Mouse (Mus musculus) hindbrain, embryonic 15.5 days (tissue): ENCODE results near the gene Nt5c3. TPM values are rescaled to one million over a fixed set of nuclear protein-coding genes. Genes with fewer than 3 reads are reported as not detected.

Experiments
- ATAC-seq: fragments of 200-750 bp; cut with Nextera tagmentation; 2 replicates; pipeline ENCODE4 v1.8.0; 2017; ENCODE audit warnings: low read depth, moderate number of reproducible peaks, moderate TSS enrichment; ENCODE audit not compliant: low FRiP score
- H3K27ac ChIP-seq: fragments of 300-500 bp; sonication (generic); replicated peaks from 2 replicates; pipeline ENCODE4 v1.5.1; 2015; ENCODE audit warnings: mild to moderate bottlenecking, inconsistent platforms
- H3K27me3 ChIP-seq: fragments of 300-500 bp; sonication (generic); 2 replicates; pipeline ENCODE4 v1.6.1; 2015; ENCODE audit warnings: control low read depth, inconsistent platforms
- H3K36me3 ChIP-seq: fragments of 300-500 bp; sonication (generic); 2 replicates; pipeline ENCODE4 v1.6.1; 2015; ENCODE audit warnings: control low read depth, inconsistent platforms
- H3K4me1 ChIP-seq: fragments of 300-500 bp; sonication (generic); replicated peaks from 2 replicates; pipeline ENCODE4 v1.6.1; 2015; ENCODE audit warnings: control low read depth, inconsistent platforms
- H3K4me2 ChIP-seq: fragments of 300-500 bp; sonication (generic); 2 replicates; pipeline ENCODE4 v1.6.1; 2015; ENCODE audit warnings: moderate library complexity, mild to moderate bottlenecking, inconsistent platforms
- H3K4me3 ChIP-seq: fragments of 300-500 bp; sonication (generic); 2 replicates; pipeline ENCODE4 v1.5.1; 2015; ENCODE audit warnings: mild to moderate bottlenecking, inconsistent platforms
- H3K9ac ChIP-seq: fragments of 300-500 bp; sonication (generic); 2 replicates; pipeline ENCODE4 v1.6.1; 2015; ENCODE audit warnings: inconsistent platforms
- H3K9me3 ChIP-seq: fragments of 300-500 bp; sonication (generic); 2 replicates; pipeline ENCODE4 v1.6.1; 2016; ENCODE audit warnings: control low read depth, inconsistent platforms
- WGBS: fragments of 180-500 bp; shearing (Covaris S2); methylation state at CpG from one replicate; pipeline ENCODE4 v1.1.7; 2015; 5-methylcytosine and 5-hydroxymethylcytosine counted together
- polyA plus RNA-seq: library from polyadenylated mRNA; unstranded; fragments of >200 nt; fragmentation: Nextera tagmentation; extraction: Ambion mirVana; gene quantifications from 2 replicates; pipeline ENCODE4 v1.2.1, GENCODE M21; 2015

Gene Nt5c3
- polyA plus RNA-seq, 1 experiment from 2014 or later = 153 TPM

DNA sequence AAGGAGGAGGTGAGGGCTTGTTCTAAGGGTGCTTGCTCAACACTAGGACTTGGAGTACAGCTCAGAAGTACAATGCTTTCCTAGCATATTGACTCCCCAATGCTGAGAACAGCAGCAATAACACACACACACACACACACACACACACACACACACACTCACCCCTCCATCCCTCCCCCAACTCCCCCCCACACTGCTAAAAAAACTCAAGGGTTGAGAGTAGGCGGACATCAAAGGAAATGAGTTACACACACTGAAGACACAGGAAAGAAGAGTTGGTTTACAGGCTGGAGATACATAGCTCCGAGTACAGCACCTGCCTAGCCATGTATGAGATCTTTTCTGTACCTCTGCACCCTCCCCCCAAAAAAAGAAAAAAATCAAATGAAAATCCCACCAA, 7.5 kb downstream of the Nt5c3 start:
- no peak overlapping the region for H3K4me3 ChIP-seq
- 95% methylated on average over 2 of the region's 2 CpGs for WGBS
- H3K9ac ChIP-seq = no peak overlapping the region
- no peaks in the 10 kb centered on the region; the same call in 1 of the 2 replicates for H3K4me1 ChIP-seq
- no peak overlapping the region for H3K27ac ChIP-seq
- no peak overlapping the region for H3K4me2 ChIP-seq
- no peak for ATAC-seq
- H3K9me3 ChIP-seq = no peaks in the 10 kb centered on the region
- no peaks in the 10 kb centered on the region for H3K27me3 ChIP-seq
- no peaks in the 10 kb centered on the region for H3K36me3 ChIP-seq

DNA sequence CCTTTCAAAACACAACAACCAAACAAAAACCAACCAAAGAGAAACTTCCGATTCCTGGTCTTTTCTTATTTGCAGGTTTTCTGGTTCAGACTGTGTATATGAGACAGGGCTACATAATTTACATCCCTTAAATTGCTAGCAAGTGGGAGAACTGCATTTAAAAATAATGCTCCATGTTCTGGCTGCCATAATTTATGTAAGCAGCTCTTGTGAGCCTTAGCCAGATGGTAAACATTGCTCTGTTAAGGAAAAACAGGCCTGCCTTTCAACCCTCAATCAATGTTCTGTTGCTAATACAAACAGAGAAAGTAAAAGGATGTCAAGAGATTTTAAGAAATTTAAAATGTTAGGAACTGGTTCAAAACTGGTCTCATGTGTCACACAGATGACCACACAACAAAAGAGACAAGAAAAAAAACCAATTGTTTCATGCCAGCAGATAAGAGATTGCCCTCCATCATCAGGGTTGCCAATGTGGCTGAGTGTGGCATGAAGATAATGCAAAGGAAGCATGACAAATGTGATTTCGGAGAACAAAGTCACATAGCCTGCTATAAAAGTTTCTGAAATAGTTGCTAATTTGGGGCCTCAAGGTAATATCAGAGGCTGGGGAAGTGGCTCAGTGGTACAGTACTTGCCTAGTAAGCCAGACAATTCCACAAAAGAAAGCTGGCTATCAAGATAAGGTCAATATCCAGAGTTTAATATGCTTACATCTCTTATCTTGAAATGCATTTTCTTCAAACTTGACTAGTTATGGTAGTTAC, 10.5 kb downstream of the Nt5c3 start:
- Histone ChIP-seq H3K9ac (no peak overlapping the region), H3K4me1 (no peaks in the 10 kb centered on the region), H3K4me2 (no peak overlapping the region), H3K4me3 (no peak overlapping the region), H3K27ac (no peak overlapping the region), H3K27me3 (no peaks in the 10 kb centered on the region), H3K36me3 (no peaks in the 10 kb centered on the region), H3K9me3 (no peaks in the 10 kb centered on the region)
- 88% methylated on average over 2 of the region's 2 CpGs for WGBS
- no peak for ATAC-seq

DNA sequence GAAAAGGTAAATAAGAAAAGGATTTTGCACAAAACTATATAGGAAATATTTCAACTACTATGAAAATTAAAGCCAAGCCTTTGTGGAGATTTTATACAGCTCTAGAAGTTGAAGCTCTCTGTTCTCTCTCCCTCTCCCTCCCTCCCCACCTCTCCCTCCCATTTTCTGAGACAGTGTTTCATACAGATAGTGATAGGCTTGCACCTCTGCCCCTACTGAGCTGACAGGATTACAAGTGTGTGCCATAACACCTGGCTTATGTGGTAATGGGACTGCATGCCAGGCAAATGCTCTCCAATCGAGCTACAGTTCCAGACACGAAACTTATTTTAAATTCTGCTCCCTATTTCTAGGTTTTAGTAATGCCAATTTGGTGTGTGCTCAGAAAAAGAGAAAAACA, 12.8 kb downstream of the Nt5c3 start:
- H3K4me2 ChIP-seq = no peak overlapping the region
- H3K27me3 ChIP-seq = no peaks in the 10 kb centered on the region
- H3K9ac ChIP-seq = no peak overlapping the region
- no peaks in the 10 kb centered on the region for H3K4me1 ChIP-seq
- WGBS = 88% methylated on average over 2 of the region's 2 CpGs
- H3K36me3 ChIP-seq = no peaks in the 10 kb centered on the region
- no peak for ATAC-seq
- H3K9me3 ChIP-seq = no peaks in the 10 kb centered on the region
- H3K27ac ChIP-seq = no peak overlapping the region
- no peak overlapping the region for H3K4me3 ChIP-seq

- H3K9me3 ChIP-seq = no peaks in the 10 kb centered on the region
- no peaks in the 10 kb centered on the region for H3K27me3 ChIP-seq
- peaks cover 14% of the 10 kb centered on the region for H3K4me1 ChIP-seq
- no peak for ATAC-seq
- WGBS = 15% methylated on average over 4 of the region's 4 CpGs
- H3K4me2 ChIP-seq = no peak overlapping the region
- H3K4me3 ChIP-seq = no peak overlapping the region
- H3K27ac ChIP-seq = no peak overlapping the region
- no peak overlapping the region for H3K9ac ChIP-seq
- no peaks in the 10 kb centered on the region for H3K36me3 ChIP-seq
Measured at GRCm38 (mm10) chr6:56908912-56909311, 14.8 kb downstream of the Nt5c3 start.

DNA sequence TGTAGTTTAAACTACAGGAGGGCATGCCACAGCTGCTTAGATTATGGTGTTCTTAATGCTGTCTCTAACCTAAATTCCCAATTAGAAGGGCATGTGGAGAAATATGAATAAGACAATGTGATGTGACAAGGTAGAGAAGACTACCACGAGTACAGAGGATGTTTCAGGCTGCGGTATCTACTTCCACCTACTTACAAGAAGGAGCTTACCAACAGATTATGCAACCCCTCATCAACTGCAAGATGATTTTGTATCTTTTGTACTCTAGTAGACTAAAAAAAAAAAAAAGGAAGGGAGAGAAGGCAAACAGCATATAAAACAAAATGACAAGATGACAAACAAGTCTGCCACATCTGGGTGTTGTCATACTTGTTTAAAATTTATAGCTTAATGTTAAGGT, 15.3 kb downstream of the Nt5c3 start:
- ATAC-seq = no peak
- no peaks in the 10 kb centered on the region for H3K27me3 ChIP-seq
- H3K4me2 ChIP-seq = no peak overlapping the region
- H3K36me3 ChIP-seq = no peaks in the 10 kb centered on the region
- H3K4me3 ChIP-seq = no peak overlapping the region
- peaks cover 18% of the 10 kb centered on the region for H3K4me1 ChIP-seq
- WGBS = 91% methylated on average over 2 of the region's 2 CpGs
- H3K9me3 ChIP-seq = no peaks in the 10 kb centered on the region
- H3K27ac ChIP-seq = no peak overlapping the region
- no peak overlapping the region for H3K9ac ChIP-seq

- H3K27ac ChIP-seq = no peak overlapping the region
- WGBS = 99% methylated on average over 3 of the region's 3 CpGs
- H3K9me3 ChIP-seq = no peaks in the 10 kb centered on the region
- H3K4me2 ChIP-seq = no peak overlapping the region
- no peak for ATAC-seq
- H3K36me3 ChIP-seq = no peaks in the 10 kb centered on the region
- no peaks in the 10 kb centered on the region for H3K27me3 ChIP-seq
- no peak overlapping the region for H3K9ac ChIP-seq
- peaks cover 21% of the 10 kb centered on the region for H3K4me1 ChIP-seq
- no peak overlapping the region for H3K4me3 ChIP-seq
Measured at GRCm38 (mm10) chr6:56907973-56908372, 15.8 kb downstream of the Nt5c3 start.

DNA sequence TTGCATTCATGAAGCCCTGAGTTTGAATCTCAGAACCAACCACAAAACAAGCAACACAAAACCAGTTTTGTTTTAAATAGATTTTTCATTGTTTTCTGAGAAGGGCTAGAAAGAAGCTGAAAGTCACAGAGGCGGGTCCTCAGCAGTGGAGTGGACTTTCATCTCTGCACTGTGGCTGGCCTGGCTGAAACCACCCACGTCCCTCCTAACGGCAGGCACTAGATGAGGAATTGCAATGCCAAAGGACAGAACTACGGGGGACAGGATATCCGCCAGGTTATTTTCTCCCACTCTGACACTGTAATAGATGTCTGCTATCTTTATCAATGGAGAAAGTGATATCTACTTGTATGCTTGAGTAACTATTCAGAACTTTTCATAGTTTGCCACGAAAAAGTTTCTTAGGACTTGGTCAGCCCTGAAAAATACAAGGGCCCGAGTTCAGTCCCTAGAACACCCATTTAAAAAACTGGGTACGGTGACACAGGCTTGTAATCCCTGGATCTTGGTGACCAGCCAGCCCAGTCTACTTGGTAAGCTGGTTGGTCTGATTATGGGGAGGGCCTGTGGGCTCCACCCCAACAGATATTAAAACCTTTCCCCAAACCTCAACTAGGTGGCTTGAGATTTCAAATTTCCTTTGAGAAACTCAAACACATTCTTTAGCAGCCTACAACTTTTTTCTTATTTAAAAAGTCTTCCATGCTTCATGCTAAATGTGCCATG, 17.4 kb downstream of the Nt5c3 start:
- 84% methylated on average over 8 of the region's 8 CpGs for WGBS
- H3K27ac ChIP-seq = no peak overlapping the region
- peaks cover 27% of the 10 kb centered on the region for H3K4me1 ChIP-seq
- ATAC-seq = no peak
- no peak overlapping the region for H3K9ac ChIP-seq
- no peaks in the 10 kb centered on the region for H3K27me3 ChIP-seq
- H3K9me3 ChIP-seq = no peaks in the 10 kb centered on the region
- no peak overlapping the region for H3K4me3 ChIP-seq
- H3K4me2 ChIP-seq = no peak overlapping the region
- no peaks in the 10 kb centered on the region for H3K36me3 ChIP-seq

- Histone ChIP-seq H3K9me3 (no peaks in the 10 kb centered on the region), H3K4me1 (peaks cover 27% of the 10 kb centered on the region), H3K4me3 (no peak overlapping the region), H3K27ac (no peak overlapping the region), H3K4me2 (no peak overlapping the region), H3K27me3 (no peaks in the 10 kb centered on the region), H3K36me3 (no peaks in the 10 kb centered on the region), H3K9ac (no peak overlapping the region)
- ATAC-seq = no peak
- 88% methylated on average over 5 of the region's 5 CpGs for WGBS
Measured at GRCm38 (mm10) chr6:56905486-56905885, 18.2 kb downstream of the Nt5c3 start.

GRCm38 (mm10) chr6:56904982-56905381, 18.8 kb downstream of the Nt5c3 start:
- Histone ChIP-seq H3K27me3 (no peaks in the 10 kb centered on the region), H3K9ac (no peak overlapping the region), H3K4me3 (no peak overlapping the region), H3K4me1 (peaks cover 27% of the 10 kb centered on the region), H3K36me3 (no peaks in the 10 kb centered on the region), H3K9me3 (no peaks in the 10 kb centered on the region), H3K4me2 (no peak overlapping the region), H3K27ac (no peak overlapping the region)
- WGBS = 82% methylated on average over 2 of the region's 2 CpGs
- no peak for ATAC-seq

DNA sequence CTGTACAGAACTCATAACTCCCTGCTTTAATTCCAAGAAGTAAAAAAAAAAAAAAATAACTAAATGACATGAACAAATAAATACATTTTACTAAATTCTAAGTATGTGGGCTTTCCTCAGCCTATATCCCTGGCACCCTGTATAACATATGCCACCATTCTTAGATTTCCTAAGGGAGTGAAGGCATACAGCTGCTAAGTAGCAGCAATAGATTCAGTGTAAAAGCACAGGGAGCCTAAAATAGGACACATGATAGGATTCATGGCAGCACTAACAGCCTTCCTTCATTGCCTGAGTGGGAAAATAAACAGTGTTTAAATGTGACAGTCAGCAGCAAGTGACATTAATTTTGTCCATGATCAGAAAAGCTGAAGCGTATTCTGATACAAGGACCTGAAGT, 19.4 kb downstream of the Nt5c3 start:
- Histone ChIP-seq H3K9me3 (no peaks in the 10 kb centered on the region), H3K4me1 (peaks cover 27% of the 10 kb centered on the region), H3K4me2 (no peak overlapping the region), H3K9ac (no peak overlapping the region), H3K27me3 (no peaks in the 10 kb centered on the region), H3K27ac (no peak overlapping the region), H3K36me3 (no peaks in the 10 kb centered on the region), H3K4me3 (no peak overlapping the region)
- WGBS = 69% methylated on average over 1 of the region's 1 CpGs
- no peak for ATAC-seq

GRCm38 (mm10) chr6:56903831-56904230, 19.9 kb downstream of the Nt5c3 start:
- Histone ChIP-seq H3K4me1 (peaks cover 27% of the 10 kb centered on the region), H3K27me3 (no peaks in the 10 kb centered on the region), H3K9ac (no peak overlapping the region), H3K4me2 (no peak overlapping the region), H3K4me3 (no peak overlapping the region), H3K9me3 (no peaks in the 10 kb centered on the region), H3K27ac (no peak overlapping the region), H3K36me3 (no peaks in the 10 kb centered on the region)
- WGBS = 56% methylated on average over 6 of the region's 6 CpGs
- no peak for ATAC-seq

- peaks cover 27% of the 10 kb centered on the region for H3K4me1 ChIP-seq
- no peak for ATAC-seq
Measured at GRCm38 (mm10) chr6:56902606-56903520, 20.9 kb downstream of the Nt5c3 start.

More at GRCm38 (mm10) chr6:56902606-56903520, 20.9 kb downstream of the Nt5c3 start:
- Histone ChIP-seq H3K9ac (no peak overlapping the region), H3K4me2 (no peak overlapping the region), H3K36me3 (no peaks in the 10 kb centered on the region), H3K27ac (no peak overlapping the region), H3K4me3 (no peak overlapping the region), H3K9me3 (no peaks in the 10 kb centered on the region), H3K27me3 (no peaks in the 10 kb centered on the region)
- 81% methylated on average over 7 of the region's 7 CpGs for WGBS
